Mouse (Mus musculus) bone marrow, adult 2 months (tissue): ENCODE results near the gene Lcat. TPM values are rescaled to one million over a fixed set of nuclear protein-coding genes. Genes with fewer than 3 reads are reported as not detected.
"Not testable (repeated sequence)": the region's sequence is repeated elsewhere in the genome, so short reads cannot be mapped to it uniquely, and the experiment has no call there.

Source experiments
- H3K27ac ChIP-seq: fragments of 200-500 bp; 2 replicates; pipeline ENCODE4 v1.5.1; 2012; ENCODE audit warnings: low read depth, mild to moderate bottlenecking, control low read depth, inconsistent platforms, low read length; ENCODE audit not compliant: control insufficient read depth, poor library complexity, insufficient read depth
- H3K4me1 ChIP-seq: fragments of 200-500 bp; 2 replicates; pipeline ENCODE4 v1.6.1; 2011; ENCODE audit warnings: low read length; ENCODE audit not compliant: control insufficient read depth, insufficient read depth
- H3K4me3 ChIP-seq: fragments of 200-500 bp; replicated peaks from 2 replicates; pipeline ENCODE3; 2011; ENCODE audit warnings: mild to moderate bottlenecking, low read depth, low read length, control low read depth; ENCODE audit not compliant: control insufficient read depth
- CTCF ChIP-seq: fragments of 200-500 bp; IDR thresholded peaks from 2 replicates; pipeline ENCODE4 v1.5.1; 2011; ENCODE audit warnings: low read length, control low read depth; ENCODE audit not compliant: control insufficient read depth, insufficient read depth
- POLR2A ChIP-seq: fragments of 200-500 bp; IDR thresholded peaks from 2 replicates; pipeline ENCODE4 v1.6.1; 2011; ENCODE audit warnings: low read depth, mild to moderate bottlenecking, control low read depth, low read length, borderline replicate concordance; ENCODE audit not compliant: control insufficient read depth
- WGBS: fragments of 180-500 bp; shearing (Covaris S2); methylation state at CpG from one replicate; pipeline ENCODE4 v1.1.7; 2018; 5-methylcytosine and 5-hydroxymethylcytosine counted together
- polyA plus RNA-seq: library from polyadenylated mRNA; stranded (reverse); fragments of >200 nt; gene quantifications from 2 replicates; pipeline ENCODE4 v1.2.4, GENCODE M21; 2011; ENCODE audit warnings: low replicate concordance; ENCODE audit not compliant: missing spikeins, insufficient read depth, insufficient read length

Lcat gene
- polyA plus RNA-seq = 4.6 and 15.5 TPM in 2 replicates

GRCm38 (mm10) chr8:105943321-105943739, at the start of gene Lcat:
Gene Lcat, minus strand, starts transcription at chr8:105943382.
- no peak within 1 kb of the TSS for H3K27ac ChIP-seq
- no peak within 1 kb of the TSS for H3K4me3 ChIP-seq
- 85% methylated on average over 8 of the region's 8 CpGs for WGBS
- no peaks in the 10 kb centered on the region for H3K4me1 ChIP-seq
- no peak for TF ChIP-seq CTCF
- no peak for TF ChIP-seq POLR2A

GRCm38 (mm10) chr8:105992499-105992898, 49.3 kb upstream of the Lcat start:
- H3K27ac ChIP-seq = no peak overlapping the region
- no peak for TF ChIP-seq POLR2A
- TF ChIP-seq CTCF = no peak
- peaks cover 4% of the 10 kb centered on the region; the same call in 1 of the 2 replicates for H3K4me1 ChIP-seq
- 37% methylated on average over 5 of the region's 5 CpGs for WGBS
- H3K4me3 ChIP-seq = no peak overlapping the region

GRCm38 (mm10) chr8:105991546-105991945, 48.4 kb upstream of the Lcat start:
- peaks cover 3% of the 10 kb centered on the region; the same call in 1 of the 2 replicates for H3K4me1 ChIP-seq
- 44% methylated on average over 2 of the region's 2 CpGs for WGBS
- H3K27ac ChIP-seq = no peak overlapping the region
- H3K4me3 ChIP-seq = no peak overlapping the region
- TF ChIP-seq POLR2A (no peak), CTCF (no peak)

- TF ChIP-seq POLR2A (no peak), CTCF (peak; percentile 95)
- H3K4me1 ChIP-seq = peaks cover 1% of the 10 kb centered on the region; the same call in 1 of the 2 replicates
- no peak within 1 kb of the TSS for H3K4me3 ChIP-seq
- no peak within 1 kb of the TSS for H3K27ac ChIP-seq
- WGBS = 12% methylated on average over 15 of the region's 15 CpGs
These were observed 47.7 kb upstream of the Lcat start, which contains the start of gene Dus2 for GRCm38 (mm10) chr8:105990856-105991387. Gene Dus2, plus strand, starts transcription at chr8:105991337.

GRCm38 (mm10) chr8:105988546-105988945, 45.4 kb upstream of the Lcat start:
- TF ChIP-seq POLR2A (no peak), CTCF (no peak)
- 80% methylated on average over 11 of the region's 11 CpGs for WGBS
- Histone ChIP-seq H3K27ac (no peak overlapping the region), H3K4me1 (no peaks in the 10 kb centered on the region; the same call in 1 of the 2 replicates), H3K4me3 (no peak overlapping the region)

GRCm38 (mm10) chr8:105983406-105983805, 40.2 kb upstream of the Lcat start:
- H3K4me1 ChIP-seq, H3K27ac ChIP-seq, H3K4me3 ChIP-seq: not testable (repeated sequence)
- 25% methylated on average over 11 of the region's 11 CpGs for WGBS

GRCm38 (mm10) chr8:105981146-105981545, 38.0 kb upstream of the Lcat start:
- Histone ChIP-seq H3K27ac (no peak overlapping the region), H3K4me3 (no peak overlapping the region), H3K4me1 (peaks cover 2% of the 10 kb centered on the region)
- TF ChIP-seq POLR2A (no peak), CTCF (no peak)
- 95% methylated on average over 1 of the region's 1 CpGs for WGBS

- Histone ChIP-seq H3K4me1 (peaks cover 2% of the 10 kb centered on the region), H3K4me3 (no peak within 1 kb of the TSS), H3K27ac (no peak within 1 kb of the TSS)
- WGBS = 90% methylated on average over 15 of the region's 15 CpGs
- no peak for TF ChIP-seq POLR2A
- no peak for TF ChIP-seq CTCF
These were observed 36.1 kb upstream of the Lcat start, which contains the start of gene Dpep3 for GRCm38 (mm10) chr8:105979325-105979724. Gene Dpep3, minus strand, starts transcription at chr8:105979429.

GRCm38 (mm10) chr8:105975363-105975762, 32.2 kb upstream of the Lcat start:
- H3K4me1 ChIP-seq = no peaks in the 10 kb centered on the region; the same call in 1 of the 2 replicates
- H3K27ac ChIP-seq = no peak overlapping the region
- no peak for TF ChIP-seq CTCF
- TF ChIP-seq POLR2A = no peak
- H3K4me3 ChIP-seq = no peak overlapping the region
- WGBS = 74% methylated on average over 7 of the region's 7 CpGs
